Mouse (Mus musculus) stomach, embryonic 14.5 days (tissue): ENCODE data around the gene Cyp27b1. TPM values are rescaled to one million over a fixed set of nuclear protein-coding genes. Genes with fewer than 3 reads are reported as not detected.
A peak's percentile ranks its signal among the peaks of the same experiment; 100 is the strongest.

Source experiments
- ATAC-seq: fragments of 200-750 bp; cut with Nextera tagmentation; 2 replicates; pipeline ENCODE4 v1.8.0; 2017; ENCODE audit warnings: low read depth, moderate TSS enrichment; ENCODE audit not compliant: insufficient number of reproducible peaks, insufficient read depth, low FRiP score
- H3K27ac ChIP-seq: fragments of 300-500 bp; sonication (generic); 2 replicates; pipeline ENCODE4 v1.5.1; 2014; ENCODE audit warnings: mild to moderate bottlenecking, low read length, moderate library complexity, mixed read lengths
- H3K27me3 ChIP-seq: fragments of 300-500 bp; sonication (generic); 2 replicates; pipeline ENCODE4 v1.6.1; 2014; ENCODE audit warnings: low read length, control low read depth, mixed read lengths; ENCODE audit not compliant: control insufficient read depth, insufficient read depth
- H3K36me3 ChIP-seq: fragments of 300-500 bp; sonication (generic); 2 replicates; pipeline ENCODE4 v1.6.1; 2014; ENCODE audit warnings: mild to moderate bottlenecking, control low read depth, low read length, moderate library complexity, mixed read lengths; ENCODE audit not compliant: control insufficient read depth, insufficient read depth
- H3K4me1 ChIP-seq: fragments of 300-500 bp; sonication (generic); 2 replicates; pipeline ENCODE4 v1.6.1; 2014; ENCODE audit warnings: low read length, control low read depth, mixed read lengths; ENCODE audit not compliant: control insufficient read depth, insufficient read depth
- H3K4me2 ChIP-seq: fragments of 300-500 bp; sonication (generic); replicated peaks from 2 replicates; pipeline ENCODE4 v1.6.1; 2014; ENCODE audit warnings: low read depth, low read length, control low read depth
- H3K4me3 ChIP-seq: fragments of 300-500 bp; sonication (generic); 2 replicates; pipeline ENCODE4 v1.5.1; 2014; ENCODE audit warnings: low read depth, low read length, control low read depth
- H3K9ac ChIP-seq: fragments of 300-500 bp; sonication (generic); replicated peaks from 2 replicates; pipeline ENCODE4 v1.6.1; 2014; ENCODE audit warnings: low read depth, mild to moderate bottlenecking, control low read depth, low read length, moderate library complexity, mixed read lengths
- H3K9me3 ChIP-seq: fragments of 300-500 bp; sonication (generic); 2 replicates; pipeline ENCODE4 v1.6.1; 2016; ENCODE audit warnings: low read depth, low read length, control low read depth; ENCODE audit not compliant: control insufficient read depth
- WGBS: fragments of 180-500 bp; shearing (Covaris S2); extraction: QIAGEN DNeasy Blood & Tissue Kit; methylation state at CpG from one replicate; pipeline ENCODE4 v1.1.7; 2014; 5-methylcytosine and 5-hydroxymethylcytosine counted together
- polyA plus RNA-seq: library from polyadenylated mRNA; unstranded; fragments of >200 nt; fragmentation: Nextera tagmentation; extraction: Ambion mirVana; gene quantifications from 2 replicates; pipeline ENCODE4 v1.2.1, GENCODE M21; 2014

Gene Cyp27b1
- 0.13 and 0.18 TPM in 2 replicates for polyA plus RNA-seq

GRCm38 (mm10) chr10:127047954-127048353, at the start of gene Cyp27b1:
TSS of gene Cyp27b1 (plus strand) at chr10:127048250.
- Histone ChIP-seq H3K27ac (no peak within 1 kb of the TSS), H3K36me3 (peaks cover 2% of the 10 kb centered on the region; the same call in 1 of the 2 replicates), H3K27me3 (peaks cover 32% of the 10 kb centered on the region), H3K4me1 (peaks cover 8% of the 10 kb centered on the region), H3K4me3 (0 out of 2 replicates have a peak within 1 kb of the TSS, but pooled peaks have one; percentile 12), H3K4me2 (peak within 1 kb of the TSS; percentile 33), H3K9me3 (no peaks in the 10 kb centered on the region), H3K9ac (no peak within 1 kb of the TSS)
- 32% methylated on average over 5 of the region's 5 CpGs for WGBS
- ATAC-seq, result no peak

- WGBS, result 89% methylated on average over 5 of the region's 5 CpGs
- Histone ChIP-seq H3K4me1 (0 out of 2 replicates have a peak, but pooled peaks cover 3% of the 10 kb centered on the region), H3K27ac (no peak within 1 kb of the TSS), H3K4me3 (no peak within 1 kb of the TSS), H3K4me2 (no peak within 1 kb of the TSS), H3K9ac (no peak within 1 kb of the TSS), H3K36me3 (peaks cover 29% of the 10 kb centered on the region), H3K9me3 (no peaks in the 10 kb centered on the region), H3K27me3 (no peaks in the 10 kb centered on the region)
- ATAC-seq, result no peak
Observed at GRCm38 (mm10) chr10:127000529-127000928, 47.5 kb upstream of the Cyp27b1 start, which contains the start of gene Avil. TSS of gene Avil (plus strand) at chr10:127000709.

DNA sequence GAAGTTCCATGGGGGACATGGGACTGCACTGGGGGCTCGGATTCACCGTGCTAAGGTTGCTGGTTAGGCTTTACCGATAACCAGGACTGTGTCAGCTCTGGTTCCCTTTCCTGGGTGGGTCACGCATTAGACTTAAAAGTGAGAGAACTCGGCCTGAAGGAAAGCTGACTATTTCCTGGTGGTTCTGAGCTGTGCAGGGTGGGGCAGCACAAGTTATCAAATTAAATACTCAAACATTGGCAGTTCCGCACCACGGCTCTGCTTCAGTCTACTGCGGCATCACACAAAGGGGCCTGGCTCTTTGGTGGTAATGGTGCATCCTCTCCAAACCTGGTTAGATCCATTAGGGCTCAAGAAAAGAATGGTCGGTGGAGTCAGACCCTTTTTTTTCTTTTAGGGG, 46.8 kb upstream of the Cyp27b1 start:
- Histone ChIP-seq H3K4me2 (no peak overlapping the region), H3K27me3 (no peaks in the 10 kb centered on the region), H3K36me3 (peaks cover 23% of the 10 kb centered on the region), H3K4me3 (no peak overlapping the region), H3K27ac (no peak overlapping the region), H3K4me1 (0 out of 2 replicates have a peak, but pooled peaks cover 3% of the 10 kb centered on the region), H3K9ac (no peak overlapping the region), H3K9me3 (no peaks in the 10 kb centered on the region)
- 76% methylated on average over 9 of the region's 9 CpGs for WGBS
- ATAC-seq, result no peak

GRCm38 (mm10) chr10:127002056-127002455, 46.0 kb upstream of the Cyp27b1 start:
- Histone ChIP-seq H3K4me1 (0 out of 2 replicates have a peak, but pooled peaks cover 3% of the 10 kb centered on the region), H3K9me3 (no peaks in the 10 kb centered on the region), H3K27ac (no peak overlapping the region), H3K4me3 (no peak overlapping the region), H3K36me3 (peaks cover 23% of the 10 kb centered on the region), H3K27me3 (no peaks in the 10 kb centered on the region), H3K9ac (no peak overlapping the region), H3K4me2 (no peak overlapping the region)
- 88% methylated on average over 1 of the region's 1 CpGs for WGBS
- no peak for ATAC-seq

DNA sequence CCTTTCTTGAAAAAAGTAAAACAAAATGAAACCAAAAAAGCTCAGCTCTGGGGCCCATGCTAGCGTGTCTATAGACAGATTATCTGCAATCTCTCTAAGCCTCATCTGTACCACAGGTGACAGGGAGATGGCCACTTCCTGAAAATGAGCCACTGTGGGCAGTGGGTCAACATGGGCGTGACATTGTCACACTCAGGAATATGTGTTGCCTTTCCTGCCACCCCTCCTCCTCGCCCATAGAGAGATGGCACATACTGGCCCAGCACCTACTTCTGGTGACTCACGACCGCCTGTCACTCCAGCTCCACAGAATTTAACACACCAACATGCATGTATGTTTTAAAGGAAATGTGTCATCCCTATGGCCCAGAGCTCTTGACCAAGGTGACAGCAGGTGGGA, 45.3 kb upstream of the Cyp27b1 start:
- no peak overlapping the region for H3K27ac ChIP-seq
- peaks cover 16% of the 10 kb centered on the region for H3K36me3 ChIP-seq
- H3K4me1 ChIP-seq, result 0 out of 2 replicates have a peak, but pooled peaks cover 3% of the 10 kb centered on the region
- H3K9me3 ChIP-seq, result no peaks in the 10 kb centered on the region
- no peak overlapping the region for H3K4me3 ChIP-seq
- WGBS, result 85% methylated on average over 5 of the region's 5 CpGs
- ATAC-seq, result no peak
- no peak overlapping the region for H3K4me2 ChIP-seq
- H3K27me3 ChIP-seq, result no peaks in the 10 kb centered on the region
- no peak overlapping the region for H3K9ac ChIP-seq

- H3K4me3 ChIP-seq, result no peak overlapping the region
- H3K27me3 ChIP-seq, result no peaks in the 10 kb centered on the region
- no peak for ATAC-seq
- H3K27ac ChIP-seq, result no peak overlapping the region
- WGBS, result 89% methylated on average over 8 of the region's 8 CpGs
- H3K9me3 ChIP-seq, result no peaks in the 10 kb centered on the region
- H3K36me3 ChIP-seq, result peaks cover 11% of the 10 kb centered on the region
- H3K4me1 ChIP-seq, result 0 out of 2 replicates have a peak, but pooled peaks cover 3% of the 10 kb centered on the region
- H3K4me2 ChIP-seq, result no peak overlapping the region
- no peak overlapping the region for H3K9ac ChIP-seq
Observed at GRCm38 (mm10) chr10:127003334-127003733, 44.7 kb upstream of the Cyp27b1 start.

DNA sequence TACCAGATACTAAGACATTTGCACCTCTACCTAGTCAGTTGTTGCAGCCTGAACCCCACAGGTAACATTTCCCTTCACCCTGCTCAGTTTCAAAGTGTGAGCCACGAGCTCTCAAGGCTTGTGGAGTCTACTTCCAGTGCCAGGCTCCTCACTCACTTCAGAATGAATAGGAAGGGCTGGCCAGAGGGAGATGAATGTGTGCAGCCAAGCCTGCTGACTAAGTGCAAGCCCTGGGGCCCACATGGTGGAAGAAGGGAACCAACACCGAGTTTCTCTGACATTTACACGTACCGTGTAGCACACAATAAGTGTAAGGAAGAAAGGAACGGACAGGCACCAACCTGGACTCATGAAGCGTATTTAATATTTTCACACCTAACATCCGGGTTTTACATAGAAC, 44.2 kb upstream of the Cyp27b1 start:
- H3K27ac ChIP-seq, result no peak overlapping the region
- H3K36me3 ChIP-seq, result peaks cover 6% of the 10 kb centered on the region
- H3K9ac ChIP-seq, result no peak overlapping the region
- 0 out of 2 replicates have a peak, but pooled peaks cover 3% of the 10 kb centered on the region for H3K4me1 ChIP-seq
- H3K9me3 ChIP-seq, result no peaks in the 10 kb centered on the region
- H3K4me2 ChIP-seq, result no peak overlapping the region
- ATAC-seq, result no peak
- WGBS, result 83% methylated on average over 7 of the region's 7 CpGs
- no peaks in the 10 kb centered on the region for H3K27me3 ChIP-seq
- H3K4me3 ChIP-seq, result no peak overlapping the region

- Histone ChIP-seq H3K36me3 (no peaks in the 10 kb centered on the region), H3K4me3 (no peak overlapping the region), H3K4me1 (no peaks in the 10 kb centered on the region), H3K9me3 (no peaks in the 10 kb centered on the region), H3K9ac (no peak overlapping the region), H3K27ac (no peak overlapping the region), H3K27me3 (no peaks in the 10 kb centered on the region), H3K4me2 (no peak overlapping the region)
- WGBS, result 56% methylated on average over 5 of the region's 5 CpGs
- no peak for ATAC-seq
Observed at GRCm38 (mm10) chr10:127016488-127016887, 31.6 kb upstream of the Cyp27b1 start.

GRCm38 (mm10) chr10:127017071-127017470, 31.0 kb upstream of the Cyp27b1 start:
- WGBS, result 13% methylated on average over 2 of the region's 2 CpGs
- H3K4me1 ChIP-seq, result no peaks in the 10 kb centered on the region

More at GRCm38 (mm10) chr10:127017071-127017470, 31.0 kb upstream of the Cyp27b1 start:
- H3K36me3 ChIP-seq, result no peaks in the 10 kb centered on the region; the same call in 1 of the 2 replicates
- no peaks in the 10 kb centered on the region for H3K9me3 ChIP-seq
- H3K4me2 ChIP-seq, result no peak overlapping the region
- ATAC-seq, result no peak
- no peak overlapping the region for H3K9ac ChIP-seq
- no peak overlapping the region for H3K27ac ChIP-seq
- H3K4me3 ChIP-seq, result no peak overlapping the region
- H3K27me3 ChIP-seq, result no peaks in the 10 kb centered on the region
